ENCODE assay signal across 8 mouse cellular contexts in the genomic region with DNA sequence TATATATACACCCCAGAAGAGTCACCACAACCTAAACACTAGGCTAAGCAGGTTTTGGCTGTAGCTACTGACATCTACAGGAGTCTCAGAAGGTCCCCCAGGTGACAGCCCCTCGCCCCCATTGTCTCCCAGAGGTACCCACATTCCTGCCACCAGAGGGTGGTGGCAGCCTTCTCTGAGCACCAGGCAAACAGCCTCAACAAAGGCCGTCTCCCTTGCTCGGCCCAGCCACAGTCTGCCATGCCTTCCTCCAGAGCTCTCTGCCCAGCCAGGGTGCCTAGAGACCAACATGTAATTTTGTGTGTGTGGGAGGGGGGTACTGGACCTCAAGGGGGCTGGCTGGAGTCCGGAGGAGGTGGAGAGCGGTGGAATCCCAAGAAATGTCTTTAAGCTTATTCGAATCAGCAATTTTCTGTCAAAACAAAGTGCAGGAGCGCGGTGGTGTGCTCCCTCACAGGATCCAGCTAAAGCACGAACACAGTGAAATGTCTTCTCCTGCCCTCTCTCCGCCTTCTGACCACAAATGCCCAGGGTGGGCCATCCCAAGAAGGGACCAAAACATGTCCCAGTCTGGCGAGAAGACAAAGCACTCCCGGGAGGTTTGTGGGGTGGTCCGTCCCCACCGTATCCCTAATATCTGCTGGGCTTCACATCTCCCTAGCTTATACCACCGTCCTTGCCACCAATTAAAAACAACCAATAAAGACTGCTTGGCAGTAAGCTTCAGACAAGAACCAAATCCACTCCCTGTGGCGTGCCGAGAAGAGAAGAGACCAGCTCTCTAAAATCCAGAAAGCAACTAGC.
DNase-seq lines count a peak whose midpoint lies in the region; ATAC-seq lines count a peak whose summit lies in the region.

No protein-coding gene starts in this region.

- H3K27me3 ChIP-seq in embryonic facial prominence, embryonic 14.5 days (replicated peaks; ENCODE audit: control insufficient read depth, insufficient read depth, low read length) = no peaks in the 10 kb centered on the region
- H3K27me3 ChIP-seq in limb, embryonic 12.5 days = no peaks in the 10 kb centered on the region
- no peaks in the 10 kb centered on the region for H3K27me3 ChIP-seq in midbrain, embryonic 14.5 days (ENCODE audit: control insufficient read depth, insufficient read depth, low read length)

- peak overlapping the region; percentile 46 for H3K4me2 ChIP-seq in embryonic facial prominence, embryonic 14.5 days (ENCODE audit: low read depth, low read length)
- peak overlapping the region; percentile 48 for H3K4me2 ChIP-seq in limb, embryonic 12.5 days
- no peak overlapping the region for H3K4me2 ChIP-seq in midbrain, embryonic 14.5 days (ENCODE audit: low read length)

- peak overlapping the region; percentile 46; the same call in 1 of the 2 replicates for H3K9ac ChIP-seq in embryonic facial prominence, embryonic 14.5 days (ENCODE audit: low read depth, low read length)
- peak overlapping the region; percentile 47 for H3K9ac ChIP-seq in limb, embryonic 12.5 days (replicated peaks)
- H3K9ac ChIP-seq in midbrain, embryonic 14.5 days (replicated peaks; ENCODE audit: low read length) = no peak overlapping the region

- peak; percentile 11 to 13 for DNase-seq in right cerebral cortex, adult 2 months (ENCODE audit: low spot score in 2 of 2)
- DNase-seq in right cerebral cortex, adult 18-20 months = no peak
- DNase-seq in embryonic facial prominence, embryonic 14.5 days (ENCODE audit: low spot score) = peak; percentile 90
- peak; percentile 65 to 68 for DNase-seq in heart, postnatal 36 days
- DNase-seq in midbrain, embryonic 14.5 days = peak; percentile 83
- DNase-seq in yolk sac, embryonic 10.5 days (ENCODE audit: low spot score) = peak; percentile 62

- H3K4me1 ChIP-seq in embryonic facial prominence, embryonic 14.5 days (ENCODE audit: control insufficient read depth, insufficient read depth, low read length) = peaks cover 68% of the 10 kb centered on the region
- peaks cover 91% of the 10 kb centered on the region for H3K4me1 ChIP-seq in limb, embryonic 12.5 days (replicated peaks)
- H3K4me1 ChIP-seq in midbrain, embryonic 14.5 days (ENCODE audit: control insufficient read depth, insufficient read depth, low read length) = peaks cover 24% of the 10 kb centered on the region

- peak; percentile 67 for ATAC-seq in embryonic facial prominence, embryonic 14.5 days (ENCODE audit: low read depth)
- no peak for ATAC-seq in limb, embryonic 12.5 days (ENCODE audit: insufficient number of reproducible peaks, insufficient read depth, low FRiP score, low TSS enrichment, low read depth)
- ATAC-seq in midbrain, embryonic 14.5 days (ENCODE audit: low FRiP score, low TSS enrichment) = peak; percentile 69; the same call in 1 of the 2 replicates
- ATAC-seq in activated CD4-positive, CD25-positive, alpha-beta regulatory T cell, adult 4 months = no peak

- no peak overlapping the region for H3K4me3 ChIP-seq in embryonic facial prominence, embryonic 14.5 days (ENCODE audit: low read depth, low read length)
- no peak overlapping the region for H3K4me3 ChIP-seq in limb, embryonic 12.5 days (replicated peaks)
- no peak overlapping the region for H3K4me3 ChIP-seq in midbrain, embryonic 14.5 days (replicated peaks; ENCODE audit: low read depth, low read length)

- H3K27ac ChIP-seq in embryonic facial prominence, embryonic 14.5 days (replicated peaks; ENCODE audit: low read depth, low read length) = peak overlapping the region; percentile 90
- peak overlapping the region; percentile 96 for H3K27ac ChIP-seq in limb, embryonic 12.5 days
- H3K27ac ChIP-seq in midbrain, embryonic 14.5 days (replicated peaks; ENCODE audit: low read depth, low read length) = peak overlapping the region; percentile 10; the same call in 1 of the 2 replicates

- WGBS in embryonic facial prominence, embryonic 14.5 days = 17% methylated on average over 17 of the region's 17 CpGs
- WGBS in limb, embryonic 12.5 days = 19% methylated on average over 17 of the region's 17 CpGs
- 19% methylated on average over 17 of the region's 17 CpGs for WGBS in midbrain, embryonic 14.5 days

- intact Hi-C loops in heart, postnatal 36 days (cut with DNase I) = loop anchor here (1.0 to 5.0 kb wide), 2 partner anchors 42 to 63 kb away; partner anchors contain the start of gene Smad6

- H3K9me3 ChIP-seq in embryonic facial prominence, embryonic 14.5 days (ENCODE audit: control insufficient read depth, low read length) = no peaks in the 10 kb centered on the region
- H3K9me3 ChIP-seq in limb, embryonic 12.5 days = no peaks in the 10 kb centered on the region
- H3K9me3 ChIP-seq in midbrain, embryonic 14.5 days (ENCODE audit: control insufficient read depth, low read length) = no peaks in the 10 kb centered on the region

- H3K36me3 ChIP-seq in embryonic facial prominence, embryonic 14.5 days (ENCODE audit: control insufficient read depth, insufficient read depth, low read length) = no peaks in the 10 kb centered on the region
- H3K36me3 ChIP-seq in limb, embryonic 12.5 days = no peaks in the 10 kb centered on the region
- H3K36me3 ChIP-seq in midbrain, embryonic 14.5 days (ENCODE audit: control insufficient read depth, insufficient read depth, low read length) = no peaks in the 10 kb centered on the region

Comparison
In these comparisons a context has a peak if more than half of its experiments do, and no peak if none do; other contexts are left out.
1. ATAC-seq: peak in embryonic facial prominence, embryonic 14.5 days (single experiment) and midbrain, embryonic 14.5 days (single experiment); none in limb, embryonic 12.5 days (single experiment) and activated CD4-positive, CD25-positive, alpha-beta regulatory T cell, adult 4 months (single experiment).
2. H3K27ac ChIP-seq: peak in every context shown above with its lines; median percentile 96 in limb, embryonic 12.5 days; 90 in embryonic facial prominence, embryonic 14.5 days; 10 in midbrain, embryonic 14.5 days.